Mouse (Mus musculus): ENCODE data around the gene Golga2. TPM values are rescaled to one million over a fixed set of nuclear protein-coding genes. Genes with fewer than 3 reads are reported as not detected.
A peak's percentile ranks its signal among the peaks of the same experiment; 100 is the strongest.

The Golga2 gene
- polyA plus RNA-seq, 1 experiment, result 36.3 TPM

- H3K27me3 ChIP-seq (ENCODE audit: control insufficient read depth, insufficient read depth, insufficient read length), result no peaks in the 10 kb centered on the region
- no peaks in the 10 kb centered on the region for H3K79me3 ChIP-seq (ENCODE audit: low read depth)
- H3K4me3 ChIP-seq (ENCODE audit: insufficient read depth, poor library complexity, severe bottlenecking), result no peak overlapping the region
- TF ChIP-seq MAX (IDR thresholded peaks at IDR 0.05) (no peak), CTCF (IDR thresholded peaks at IDR 0.05; ENCODE audit: control insufficient read depth, insufficient read depth, insufficient read length) (no peak), MYOG (IDR thresholded peaks at IDR 0.05; ENCODE audit: control insufficient read depth, extremely low read depth, insufficient read length) (no peak), USF1 (IDR thresholded peaks at IDR 0.05; ENCODE audit: low read depth) (no peak), CEBPB (IDR thresholded peaks at IDR 0.05; ENCODE audit: low read depth) (no peak), FOSL1 (IDR thresholded peaks at IDR 0.05; ENCODE audit: insufficient read depth, low read length, poor library complexity, severe bottlenecking) (no peak), MYOD1 (IDR thresholded peaks at IDR 0.05; ENCODE audit: control insufficient read depth, insufficient read length, low read depth) (no peak)
- peaks cover 4% of the 10 kb centered on the region for H3K36me3 ChIP-seq (ENCODE audit: control insufficient read depth, insufficient read depth)
- H3ac ChIP-seq (ENCODE audit: control insufficient read depth, insufficient read length, low read depth), result no peak overlapping the region
- H3K79me2 ChIP-seq (ENCODE audit: control insufficient read depth, insufficient read depth), result no peaks in the 10 kb centered on the region
These were observed 53.9 kb downstream of the Golga2 start for GRCm38 (mm10) chr2:32340836-32341633.

GRCm38 (mm10) chr2:32341634-32341939 is 54.4 kb downstream of the Golga2 start:
- no peaks in the 10 kb centered on the region for H3K79me2 ChIP-seq (ENCODE audit: control insufficient read depth, insufficient read depth)
- peaks cover 4% of the 10 kb centered on the region for H3K36me3 ChIP-seq (ENCODE audit: control insufficient read depth, insufficient read depth)
- no peaks in the 10 kb centered on the region for H3K27me3 ChIP-seq (ENCODE audit: control insufficient read depth, insufficient read depth, insufficient read length)
- no peak for TF ChIP-seq USF1 (IDR thresholded peaks at IDR 0.05; ENCODE audit: low read depth)
- TF ChIP-seq CEBPB (IDR thresholded peaks at IDR 0.05; ENCODE audit: low read depth), result no peak
- no peak for TF ChIP-seq FOSL1 (IDR thresholded peaks at IDR 0.05; ENCODE audit: insufficient read depth, low read length, poor library complexity, severe bottlenecking)
- no peak for TF ChIP-seq MYOG (IDR thresholded peaks at IDR 0.05; ENCODE audit: control insufficient read depth, extremely low read depth, insufficient read length)
- H3K4me3 ChIP-seq (ENCODE audit: insufficient read depth, poor library complexity, severe bottlenecking), result no peak overlapping the region
- H3ac ChIP-seq (ENCODE audit: control insufficient read depth, insufficient read length, low read depth), result no peak overlapping the region
- H3K79me3 ChIP-seq (ENCODE audit: low read depth), result no peaks in the 10 kb centered on the region

GRCm38 (mm10) chr2:32342039-32342438 is 54.9 kb downstream of the Golga2 start:
- no peaks in the 10 kb centered on the region for H3K79me3 ChIP-seq (ENCODE audit: low read depth)
- H3K79me2 ChIP-seq (ENCODE audit: control insufficient read depth, insufficient read depth), result no peaks in the 10 kb centered on the region
- peaks cover 4% of the 10 kb centered on the region for H3K36me3 ChIP-seq (ENCODE audit: control insufficient read depth, insufficient read depth)
- no peak for TF ChIP-seq FOSL1 (IDR thresholded peaks at IDR 0.05; ENCODE audit: insufficient read depth, low read length, poor library complexity, severe bottlenecking)
- no peak for TF ChIP-seq CEBPB (IDR thresholded peaks at IDR 0.05; ENCODE audit: low read depth)
- no peak for TF ChIP-seq CTCF (IDR thresholded peaks at IDR 0.05; ENCODE audit: control insufficient read depth, insufficient read depth, insufficient read length)
- TF ChIP-seq USF1 (IDR thresholded peaks at IDR 0.05; ENCODE audit: low read depth), result no peak
- TF ChIP-seq MYOG (IDR thresholded peaks at IDR 0.05; ENCODE audit: control insufficient read depth, extremely low read depth, insufficient read length), result no peak
- no peak for TF ChIP-seq MYOD1 (IDR thresholded peaks at IDR 0.05; ENCODE audit: control insufficient read depth, insufficient read length, low read depth)
- TF ChIP-seq MAX (IDR thresholded peaks at IDR 0.05), result no peak
- H3K27me3 ChIP-seq (ENCODE audit: control insufficient read depth, insufficient read depth, insufficient read length), result no peaks in the 10 kb centered on the region
- no peak overlapping the region for H3K4me3 ChIP-seq (ENCODE audit: insufficient read depth, poor library complexity, severe bottlenecking)
- H3ac ChIP-seq (ENCODE audit: control insufficient read depth, insufficient read length, low read depth), result no peak overlapping the region

GRCm38 (mm10) chr2:32342539-32343350 is 55.6 kb downstream of the Golga2 start:
- peak; percentile 65 for TF ChIP-seq FOSL1 (IDR thresholded peaks at IDR 0.05; ENCODE audit: insufficient read depth, low read length, poor library complexity, severe bottlenecking)
- TF ChIP-seq USF1 (IDR thresholded peaks at IDR 0.05; ENCODE audit: low read depth), result no peak
- peak; percentile 91 for TF ChIP-seq MAX (IDR thresholded peaks at IDR 0.05)
- H3K4me3 ChIP-seq (ENCODE audit: insufficient read depth, poor library complexity, severe bottlenecking), result no peak overlapping the region
- H3K79me2 ChIP-seq (ENCODE audit: control insufficient read depth, insufficient read depth), result no peaks in the 10 kb centered on the region
- no peak overlapping the region for H3ac ChIP-seq (ENCODE audit: control insufficient read depth, insufficient read length, low read depth)
- H3K79me3 ChIP-seq (ENCODE audit: low read depth), result no peaks in the 10 kb centered on the region
- H3K27me3 ChIP-seq (ENCODE audit: control insufficient read depth, insufficient read depth, insufficient read length), result no peaks in the 10 kb centered on the region
- H3K36me3 ChIP-seq (ENCODE audit: control insufficient read depth, insufficient read depth), result peaks cover 4% of the 10 kb centered on the region

GRCm38 (mm10) chr2:32343351-32343671 is 56.1 kb downstream of the Golga2 start:
- Histone ChIP-seq H3ac (ENCODE audit: control insufficient read depth, insufficient read length, low read depth) (no peak overlapping the region), H3K79me2 (ENCODE audit: control insufficient read depth, insufficient read depth) (no peaks in the 10 kb centered on the region), H3K79me3 (ENCODE audit: low read depth) (no peaks in the 10 kb centered on the region), H3K4me3 (ENCODE audit: insufficient read depth, poor library complexity, severe bottlenecking) (no peak overlapping the region), H3K27me3 (ENCODE audit: control insufficient read depth, insufficient read depth, insufficient read length) (no peaks in the 10 kb centered on the region), H3K36me3 (ENCODE audit: control insufficient read depth, insufficient read depth) (peaks cover under 1% of the 10 kb centered on the region)
- no peak for TF ChIP-seq FOSL1 (IDR thresholded peaks at IDR 0.05; ENCODE audit: insufficient read depth, low read length, poor library complexity, severe bottlenecking)
- no peak for TF ChIP-seq MYOD1 (IDR thresholded peaks at IDR 0.05; ENCODE audit: control insufficient read depth, insufficient read length, low read depth)
- TF ChIP-seq MYOG (IDR thresholded peaks at IDR 0.05; ENCODE audit: control insufficient read depth, extremely low read depth, insufficient read length), result no peak
- TF ChIP-seq CEBPB (IDR thresholded peaks at IDR 0.05; ENCODE audit: low read depth), result no peak
- TF ChIP-seq USF1 (IDR thresholded peaks at IDR 0.05; ENCODE audit: low read depth), result no peak
- TF ChIP-seq MAX (IDR thresholded peaks at IDR 0.05), result no peak
- no peak for TF ChIP-seq CTCF (IDR thresholded peaks at IDR 0.05; ENCODE audit: control insufficient read depth, insufficient read depth, insufficient read length)

Data from C2C12 (cell line).